Mouse (Mus musculus) embryonic facial prominence, embryonic 11.5 days (tissue): ENCODE measurements around the gene Mbnl2. TPM values are rescaled to one million over a fixed set of nuclear protein-coding genes. Genes with fewer than 3 reads are reported as not detected.

Source experiments
- ATAC-seq: fragments of 200-750 bp; cut with Nextera tagmentation; replicated peaks from 2 replicates; pipeline ENCODE4 v1.8.0; 2017; ENCODE audit warnings: low read depth; ENCODE audit not compliant: insufficient number of reproducible peaks, low FRiP score, low TSS enrichment
- DNase-seq: peaks from one replicate; pipeline ENCODE4 v3.0.0-alpha.2; 2015; ENCODE audit warnings: low spot score
- H3K27ac ChIP-seq: fragments of 300-500 bp; sonication (generic); replicated peaks from 2 replicates; pipeline ENCODE4 v1.5.1; 2014; ENCODE audit warnings: mild to moderate bottlenecking, low read depth, low read length, control low read depth
- H3K27me3 ChIP-seq: fragments of 300-500 bp; sonication (generic); 2 replicates; pipeline ENCODE4 v1.6.1; 2014; ENCODE audit warnings: mild to moderate bottlenecking, low read length, moderate library complexity, mixed read lengths; ENCODE audit not compliant: control insufficient read depth, insufficient read depth
- H3K36me3 ChIP-seq: fragments of 300-500 bp; sonication (generic); replicated peaks from 2 replicates; pipeline ENCODE4 v1.6.1; 2014; ENCODE audit warnings: low read depth, mild to moderate bottlenecking, low read length, moderate library complexity, mixed read lengths; ENCODE audit not compliant: control insufficient read depth, insufficient read depth
- H3K4me1 ChIP-seq: fragments of 300-500 bp; sonication (generic); 2 replicates; pipeline ENCODE4 v1.6.1; 2014; ENCODE audit warnings: low read length, mixed read lengths; ENCODE audit not compliant: control insufficient read depth, insufficient read depth
- H3K4me2 ChIP-seq: fragments of 300-500 bp; sonication (generic); 2 replicates; pipeline ENCODE4 v1.6.1; 2014; ENCODE audit warnings: low read depth, mild to moderate bottlenecking, control low read depth, low read length, moderate library complexity
- H3K4me3 ChIP-seq: fragments of 300-500 bp; sonication (generic); 2 replicates; pipeline ENCODE4 v1.5.1; 2014; ENCODE audit warnings: low read depth, low read length, control low read depth
- H3K9ac ChIP-seq: fragments of 300-500 bp; sonication (generic); replicated peaks from 2 replicates; pipeline ENCODE4 v1.6.1; 2014; ENCODE audit warnings: mild to moderate bottlenecking, control low read depth, low read length
- H3K9me3 ChIP-seq: fragments of 300-500 bp; sonication (generic); replicated peaks from 2 replicates; pipeline ENCODE4 v1.6.1; 2016; ENCODE audit warnings: mild to moderate bottlenecking, low read length, inconsistent platforms, mixed read lengths; ENCODE audit not compliant: control insufficient read depth
- WGBS: fragments of 180-500 bp; shearing (Covaris S2); extraction: QIAGEN DNeasy Blood & Tissue Kit; methylation state at CpG from one replicate; pipeline ENCODE4 v1.1.7; 2014; 5-methylcytosine and 5-hydroxymethylcytosine counted together
- polyA plus RNA-seq: library from polyadenylated mRNA; unstranded; fragments of >200 nt; fragmentation: Nextera tagmentation; extraction: Ambion mirVana; gene quantifications from 2 replicates; pipeline ENCODE4 v1.2.1, GENCODE M21; 2014

Mbnl2 gene
- polyA plus RNA-seq, 1 experiment from 2014 or later = 76.0 TPM

GRCm38 (mm10) chr14:120401158-120401557 is 125.7 kb downstream of the Mbnl2 start:
- Histone ChIP-seq H3K4me2 (no peak overlapping the region), H3K9me3 (no peaks in the 10 kb centered on the region), H3K27ac (no peak overlapping the region), H3K4me1 (no peaks in the 10 kb centered on the region), H3K4me3 (no peak overlapping the region), H3K27me3 (no peaks in the 10 kb centered on the region), H3K9ac (no peak overlapping the region), H3K36me3 (peaks cover 2% of the 10 kb centered on the region; the same call in 1 of the 2 replicates)
- DNase-seq (no peak), ATAC-seq (no peak)
- WGBS = 86% methylated on average over 15 of the region's 15 CpGs

- no peaks in the 10 kb centered on the region for H3K27me3 ChIP-seq
- no peak overlapping the region for H3K4me2 ChIP-seq
- H3K4me3 ChIP-seq = no peak overlapping the region
- no peaks in the 10 kb centered on the region for H3K4me1 ChIP-seq
- H3K27ac ChIP-seq = no peak overlapping the region
- ATAC-seq (no peak), DNase-seq (no peak)
- no peaks in the 10 kb centered on the region for H3K9me3 ChIP-seq
- WGBS = 93% methylated on average over 9 of the region's 9 CpGs
- no peak overlapping the region for H3K9ac ChIP-seq
- H3K36me3 ChIP-seq = peaks cover 2% of the 10 kb centered on the region; the same call in 1 of the 2 replicates
Measured at GRCm38 (mm10) chr14:120402715-120403114, 127.2 kb downstream of the Mbnl2 start.

GRCm38 (mm10) chr14:120404364-120404763 is 128.9 kb downstream of the Mbnl2 start:
- no peaks in the 10 kb centered on the region for H3K4me1 ChIP-seq
- WGBS = 95% methylated on average over 7 of the region's 7 CpGs
- no peak overlapping the region for H3K9ac ChIP-seq
- no peak for DNase-seq
- H3K9me3 ChIP-seq = no peaks in the 10 kb centered on the region
- H3K4me2 ChIP-seq = no peak overlapping the region
- no peak overlapping the region for H3K4me3 ChIP-seq
- peaks cover 2% of the 10 kb centered on the region; the same call in 1 of the 2 replicates for H3K36me3 ChIP-seq
- ATAC-seq = no peak
- H3K27me3 ChIP-seq = no peaks in the 10 kb centered on the region
- no peak overlapping the region for H3K27ac ChIP-seq

GRCm38 (mm10) chr14:120404811-120405582 is 129.5 kb downstream of the Mbnl2 start:
- DNase-seq (no peak), ATAC-seq (no peak)
- H3K9ac ChIP-seq = no peak overlapping the region
- WGBS = 87% methylated on average over 17 of the region's 17 CpGs
- H3K36me3 ChIP-seq = peaks cover 2% of the 10 kb centered on the region; the same call in 1 of the 2 replicates
- no peaks in the 10 kb centered on the region for H3K4me1 ChIP-seq
- no peaks in the 10 kb centered on the region for H3K27me3 ChIP-seq
- H3K4me3 ChIP-seq = no peak overlapping the region
- H3K27ac ChIP-seq = no peak overlapping the region
- H3K4me2 ChIP-seq = no peak overlapping the region
- H3K9me3 ChIP-seq = no peaks in the 10 kb centered on the region

GRCm38 (mm10) chr14:120405597-120405996 is 130.1 kb downstream of the Mbnl2 start:
- WGBS = 85% methylated on average over 3 of the region's 3 CpGs
- H3K4me1 ChIP-seq = no peaks in the 10 kb centered on the region
- no peak for ATAC-seq

GRCm38 (mm10) chr14:120406271-120406670 is 130.8 kb downstream of the Mbnl2 start:
- Histone ChIP-seq H3K9ac (no peak overlapping the region), H3K36me3 (peaks cover 2% of the 10 kb centered on the region; the same call in 1 of the 2 replicates), H3K27ac (no peak overlapping the region), H3K9me3 (no peaks in the 10 kb centered on the region), H3K27me3 (no peaks in the 10 kb centered on the region), H3K4me2 (no peak overlapping the region), H3K4me3 (no peak overlapping the region), H3K4me1 (no peaks in the 10 kb centered on the region)
- 88% methylated on average over 6 of the region's 6 CpGs for WGBS
- ATAC-seq = no peak
- DNase-seq = no peak

More at GRCm38 (mm10) chr14:120405597-120405996, 130.1 kb downstream of the Mbnl2 start:
- no peak for DNase-seq
- H3K9me3 ChIP-seq = no peaks in the 10 kb centered on the region
- H3K36me3 ChIP-seq = peaks cover 2% of the 10 kb centered on the region; the same call in 1 of the 2 replicates
- H3K4me2 ChIP-seq = no peak overlapping the region
- H3K9ac ChIP-seq = no peak overlapping the region
- no peak overlapping the region for H3K4me3 ChIP-seq
- H3K27me3 ChIP-seq = no peaks in the 10 kb centered on the region
- H3K27ac ChIP-seq = no peak overlapping the region

GRCm38 (mm10) chr14:120406820-120407219 is 131.4 kb downstream of the Mbnl2 start:
- H3K9ac ChIP-seq = no peak overlapping the region
- DNase-seq = no peak
- H3K27me3 ChIP-seq = no peaks in the 10 kb centered on the region
- WGBS = 84% methylated on average over 8 of the region's 8 CpGs
- H3K36me3 ChIP-seq = peaks cover 2% of the 10 kb centered on the region; the same call in 1 of the 2 replicates
- no peak overlapping the region for H3K27ac ChIP-seq
- no peaks in the 10 kb centered on the region for H3K4me1 ChIP-seq
- no peak overlapping the region for H3K4me3 ChIP-seq
- no peak overlapping the region for H3K4me2 ChIP-seq
- no peak for ATAC-seq
- no peaks in the 10 kb centered on the region for H3K9me3 ChIP-seq

GRCm38 (mm10) chr14:120409854-120410253 is 134.4 kb downstream of the Mbnl2 start:
- Histone ChIP-seq H3K27me3 (no peaks in the 10 kb centered on the region), H3K4me2 (no peak overlapping the region), H3K4me3 (no peak overlapping the region), H3K36me3 (peaks cover 2% of the 10 kb centered on the region; the same call in 1 of the 2 replicates), H3K27ac (no peak overlapping the region), H3K9ac (no peak overlapping the region), H3K4me1 (no peaks in the 10 kb centered on the region), H3K9me3 (no peaks in the 10 kb centered on the region)
- ATAC-seq = no peak
- no peak for DNase-seq
- 95% methylated on average over 10 of the region's 10 CpGs for WGBS
